Mouse (Mus musculus) embryonic facial prominence, embryonic 12.5 days (tissue): ENCODE results near the gene Rhot2. TPM values are rescaled to one million over a fixed set of nuclear protein-coding genes. Genes with fewer than 3 reads are reported as not detected.

Source experiments
- ATAC-seq: fragments of 200-750 bp; cut with Nextera tagmentation; 2 replicates; pipeline ENCODE4 v1.8.0; 2017; ENCODE audit not compliant: insufficient number of reproducible peaks, insufficient read depth, low FRiP score, low TSS enrichment
- H3K27ac ChIP-seq: fragments of 300-500 bp; sonication (generic); 2 replicates; pipeline ENCODE4 v1.5.1; 2016; ENCODE audit warnings: mild to moderate bottlenecking
- H3K27me3 ChIP-seq: fragments of 300-500 bp; sonication (generic); 2 replicates; pipeline ENCODE4 v1.6.1; 2016; ENCODE audit warnings: mild to moderate bottlenecking, moderate library complexity
- H3K36me3 ChIP-seq: fragments of 300-500 bp; sonication (generic); 2 replicates; pipeline ENCODE4 v1.6.1; 2016; ENCODE audit warnings: mild to moderate bottlenecking
- H3K4me1 ChIP-seq: fragments of 300-500 bp; sonication (generic); 2 replicates; pipeline ENCODE4 v1.6.1; 2016
- H3K4me2 ChIP-seq: fragments of 300-500 bp; sonication (generic); replicated peaks from 2 replicates; pipeline ENCODE4 v1.6.1; 2016; ENCODE audit warnings: mild to moderate bottlenecking, moderate library complexity
- H3K4me3 ChIP-seq: fragments of 300-500 bp; sonication (generic); 2 replicates; pipeline ENCODE4 v1.5.1; 2016; ENCODE audit warnings: mild to moderate bottlenecking
- H3K9ac ChIP-seq: fragments of 300-500 bp; sonication (generic); 2 replicates; pipeline ENCODE4 v1.6.1; 2016; ENCODE audit warnings: mild to moderate bottlenecking, moderate library complexity
- H3K9me3 ChIP-seq: fragments of 300-500 bp; sonication (generic); 2 replicates; pipeline ENCODE4 v1.6.1; 2016; ENCODE audit warnings: mild to moderate bottlenecking, moderate library complexity
- WGBS: fragments of 180-500 bp; shearing (Covaris S2); methylation state at CpG from one replicate; pipeline ENCODE4 v1.1.7; 2016; 5-methylcytosine and 5-hydroxymethylcytosine counted together
- polyA plus RNA-seq: library from polyadenylated mRNA; unstranded; fragments of >200 nt; fragmentation: Nextera tagmentation; extraction: Ambion mirVana; gene quantifications from 2 replicates; pipeline ENCODE4 v1.2.1, GENCODE M21; 2016

The Rhot2 gene
- polyA plus RNA-seq, result 23.0 and 26.9 TPM in 2 replicates

- WGBS, result 1% methylated on average over 21 of the region's 21 CpGs
- H3K4me3 ChIP-seq, result peak within 1 kb of the TSS; percentile 85
These were observed at the start of gene Rhot2 for GRCm38 (mm10) chr17:25844396-25844901. Gene Rhot2 (minus strand): TSS chr17:25844851.

GRCm38 (mm10) chr17:25893975-25894617 is 49.4 kb upstream of the Rhot2 start:
- Histone ChIP-seq H3K36me3 (peaks cover 15% of the 10 kb centered on the region), H3K9me3 (no peaks in the 10 kb centered on the region), H3K27ac (no peak overlapping the region), H3K4me2 (no peak overlapping the region), H3K4me1 (peaks cover 10% of the 10 kb centered on the region), H3K27me3 (no peaks in the 10 kb centered on the region), H3K9ac (no peak overlapping the region), H3K4me3 (no peak overlapping the region)
- no peak; the same call in 1 of the 2 replicates for ATAC-seq
- 46% methylated on average over 2 of the region's 2 CpGs for WGBS

More at GRCm38 (mm10) chr17:25844396-25844901, at the start of gene Rhot2:
- no peaks in the 10 kb centered on the region for H3K27me3 ChIP-seq
- H3K36me3 ChIP-seq, result peaks cover 56% of the 10 kb centered on the region
- H3K4me1 ChIP-seq, result peaks cover 11% of the 10 kb centered on the region
- peak within 1 kb of the TSS; percentile 91 for H3K4me2 ChIP-seq
- H3K27ac ChIP-seq, result peak within 1 kb of the TSS; percentile 82
- peak; percentile 90 for ATAC-seq
- no peaks in the 10 kb centered on the region for H3K9me3 ChIP-seq
- peak within 1 kb of the TSS; percentile 91 for H3K9ac ChIP-seq

- Histone ChIP-seq H3K36me3 (peaks cover 34% of the 10 kb centered on the region), H3K4me2 (no peak overlapping the region), H3K9ac (no peak overlapping the region), H3K4me3 (no peak overlapping the region), H3K9me3 (no peaks in the 10 kb centered on the region), H3K4me1 (no peaks in the 10 kb centered on the region; the same call in 1 of the 2 replicates), H3K27ac (no peak overlapping the region), H3K27me3 (no peaks in the 10 kb centered on the region)
- ATAC-seq, result no peak
- WGBS, result 89% methylated on average over 3 of the region's 3 CpGs
These were observed 44.2 kb upstream of the Rhot2 start for GRCm38 (mm10) chr17:25888837-25889236.

- H3K4me2 ChIP-seq, result no peak overlapping the region
These were observed 42.8 kb upstream of the Rhot2 start for GRCm38 (mm10) chr17:25887467-25887866.

GRCm38 (mm10) chr17:25886806-25887205 is 42.2 kb upstream of the Rhot2 start:
- peaks cover 53% of the 10 kb centered on the region for H3K36me3 ChIP-seq

More at GRCm38 (mm10) chr17:25887467-25887866, 42.8 kb upstream of the Rhot2 start:
- WGBS, result 86% methylated on average over 10 of the region's 10 CpGs
- H3K4me1 ChIP-seq, result 0 out of 2 replicates have a peak, but pooled peaks cover under 1% of the 10 kb centered on the region
- peaks cover 48% of the 10 kb centered on the region for H3K36me3 ChIP-seq
- H3K27ac ChIP-seq, result no peak overlapping the region
- no peak overlapping the region for H3K9ac ChIP-seq
- no peak for ATAC-seq
- no peaks in the 10 kb centered on the region for H3K9me3 ChIP-seq
- H3K27me3 ChIP-seq, result no peaks in the 10 kb centered on the region
- no peak overlapping the region for H3K4me3 ChIP-seq

GRCm38 (mm10) chr17:25885636-25886035 is 41.0 kb upstream of the Rhot2 start:
- Histone ChIP-seq H3K9ac (no peak overlapping the region), H3K36me3 (peaks cover 57% of the 10 kb centered on the region), H3K27me3 (no peaks in the 10 kb centered on the region), H3K9me3 (no peaks in the 10 kb centered on the region), H3K4me1 (peaks cover 16% of the 10 kb centered on the region), H3K4me2 (no peak overlapping the region), H3K27ac (no peak overlapping the region), H3K4me3 (no peak overlapping the region)
- WGBS, result 40% methylated on average over 4 of the region's 4 CpGs
- ATAC-seq, result no peak

More at GRCm38 (mm10) chr17:25886806-25887205, 42.2 kb upstream of the Rhot2 start:
- Histone ChIP-seq H3K4me2 (no peak overlapping the region), H3K4me3 (no peak overlapping the region), H3K4me1 (0 out of 2 replicates have a peak, but pooled peaks cover 5% of the 10 kb centered on the region), H3K27ac (no peak overlapping the region), H3K9me3 (no peaks in the 10 kb centered on the region), H3K9ac (no peak overlapping the region), H3K27me3 (no peaks in the 10 kb centered on the region)
- ATAC-seq, result no peak

- no peak overlapping the region for H3K27ac ChIP-seq
- H3K9ac ChIP-seq, result no peak overlapping the region
- H3K4me2 ChIP-seq, result no peak overlapping the region
- H3K36me3 ChIP-seq, result peaks cover 46% of the 10 kb centered on the region
- H3K4me1 ChIP-seq, result peaks cover 24% of the 10 kb centered on the region
- no peaks in the 10 kb centered on the region for H3K27me3 ChIP-seq
- WGBS, result 91% methylated on average over 3 of the region's 3 CpGs
- no peak for ATAC-seq
- H3K4me3 ChIP-seq, result no peak overlapping the region
- H3K9me3 ChIP-seq, result no peaks in the 10 kb centered on the region
These were observed 39.2 kb upstream of the Rhot2 start for GRCm38 (mm10) chr17:25883824-25884223.

GRCm38 (mm10) chr17:25883268-25883667 is 38.6 kb upstream of the Rhot2 start:
- Histone ChIP-seq H3K4me3 (no peak overlapping the region), H3K9me3 (no peaks in the 10 kb centered on the region), H3K27ac (no peak overlapping the region), H3K4me2 (no peak overlapping the region), H3K4me1 (peaks cover 24% of the 10 kb centered on the region), H3K36me3 (peaks cover 52% of the 10 kb centered on the region), H3K27me3 (no peaks in the 10 kb centered on the region), H3K9ac (no peak overlapping the region)
- WGBS, result 79% methylated on average over 8 of the region's 8 CpGs
- ATAC-seq, result no peak

- 25% methylated on average over 5 of the region's 5 CpGs for WGBS
- no peak overlapping the region for H3K4me2 ChIP-seq
- H3K9me3 ChIP-seq, result no peaks in the 10 kb centered on the region
- H3K27me3 ChIP-seq, result no peaks in the 10 kb centered on the region
- H3K4me3 ChIP-seq, result no peak overlapping the region
- H3K4me1 ChIP-seq, result peaks cover 24% of the 10 kb centered on the region
- 0 out of 2 replicates have a peak, but pooled peaks have one; percentile 18 for ATAC-seq
- H3K9ac ChIP-seq, result no peak overlapping the region
- H3K27ac ChIP-seq, result 0 out of 2 replicates have a peak overlapping the region, but pooled peaks have one; percentile 31
- peaks cover 55% of the 10 kb centered on the region for H3K36me3 ChIP-seq
These were observed 37.7 kb upstream of the Rhot2 start for GRCm38 (mm10) chr17:25882306-25882705.

- Histone ChIP-seq H3K4me2 (no peak overlapping the region), H3K36me3 (peaks cover 55% of the 10 kb centered on the region), H3K27me3 (no peaks in the 10 kb centered on the region), H3K9ac (0 out of 2 replicates have a peak overlapping the region, but pooled peaks have one; percentile 15), H3K4me3 (no peak overlapping the region), H3K4me1 (peaks cover 28% of the 10 kb centered on the region), H3K9me3 (no peaks in the 10 kb centered on the region), H3K27ac (0 out of 2 replicates have a peak overlapping the region, but pooled peaks have one; percentile 18)
- ATAC-seq, result no peak
- 12% methylated on average over 4 of the region's 4 CpGs for WGBS
These were observed 37.0 kb upstream of the Rhot2 start for GRCm38 (mm10) chr17:25881691-25882090.

- no peaks in the 10 kb centered on the region for H3K9me3 ChIP-seq
- H3K27ac ChIP-seq, result peak overlapping the region; percentile 38; the same call in 1 of the 2 replicates
- no peak overlapping the region for H3K9ac ChIP-seq
- ATAC-seq, result no peak
- no peak overlapping the region for H3K4me3 ChIP-seq
- no peak overlapping the region for H3K4me2 ChIP-seq
- H3K4me1 ChIP-seq, result peaks cover 34% of the 10 kb centered on the region
- peaks cover 55% of the 10 kb centered on the region for H3K36me3 ChIP-seq
- no peaks in the 10 kb centered on the region for H3K27me3 ChIP-seq
- WGBS, result 9% methylated on average over 5 of the region's 5 CpGs
These were observed 36.4 kb upstream of the Rhot2 start for GRCm38 (mm10) chr17:25880913-25881641.
